Mouse (Mus musculus): Measurements from ENCODE around the gene Krt17.

- no peak for TF ChIP-seq POLR2A (IDR thresholded peaks at IDR 0.05; ENCODE audit: borderline replicate concordance, low read depth, low read length)
- TF ChIP-seq CTCF (IDR thresholded peaks at IDR 0.05; ENCODE audit: low read depth, low read length) = no peak
These were observed 41.5 kb downstream of the Krt17 start for GRCm38 (mm10) chr11:100219304-100219703.
